Mouse (Mus musculus) small intestine, adult 2 months (tissue): ENCODE measurements around the gene Lck. TPM values are rescaled to one million over a fixed set of nuclear protein-coding genes. Genes with fewer than 3 reads are reported as not detected.
A peak's percentile ranks its signal among the peaks of the same experiment; 100 is the strongest.

Experiments
- H3K27ac ChIP-seq: fragments of 200-500 bp; 2 replicates; pipeline ENCODE4 v1.5.1; 2012; ENCODE audit warnings: low read depth, low read length, control low read depth, inconsistent platforms; ENCODE audit not compliant: insufficient read depth
- H3K27me3 ChIP-seq: fragments of 200-500 bp; 2 replicates; pipeline ENCODE4 v1.6.1; 2012; ENCODE audit warnings: mild to moderate bottlenecking, moderate library complexity, low read length, inconsistent platforms; ENCODE audit not compliant: control insufficient read depth, insufficient read depth
- H3K36me3 ChIP-seq: fragments of 200-500 bp; 2 replicates; pipeline ENCODE4 v1.6.1; 2012; ENCODE audit warnings: mild to moderate bottlenecking, low read length, control low read depth, inconsistent platforms; ENCODE audit not compliant: control insufficient read depth, insufficient read depth
- H3K4me1 ChIP-seq: fragments of 200-500 bp; 2 replicates; pipeline ENCODE4 v1.6.1; 2012; ENCODE audit warnings: low read length, inconsistent platforms, mixed read lengths; ENCODE audit not compliant: control insufficient read depth, insufficient read depth, insufficient read length
- H3K4me3 ChIP-seq: fragments of 200-500 bp; 2 replicates; pipeline ENCODE4 v1.5.1; 2012; ENCODE audit warnings: low read depth, mild to moderate bottlenecking, control low read depth, inconsistent platforms, low read length, moderate library complexity
- CTCF ChIP-seq: fragments of 200-500 bp; IDR thresholded peaks from 2 replicates; pipeline ENCODE4 v1.5.1; 2012; ENCODE audit warnings: low read depth, mild to moderate bottlenecking, control low read depth, inconsistent platforms, low read length, moderate library complexity, mixed read lengths; ENCODE audit not compliant: insufficient replicate concordance, insufficient read length; ENCODE audit errors: extremely low read depth
- POLR2A ChIP-seq: fragments of 200-500 bp; IDR thresholded peaks from 2 replicates; pipeline ENCODE4 v1.6.1; 2012; ENCODE audit warnings: low read depth, mild to moderate bottlenecking, control low read depth, inconsistent platforms, low read length, moderate library complexity
- WGBS: fragments of 180-500 bp; shearing (Covaris S2); methylation state at CpG from one replicate; pipeline ENCODE4 v1.1.7; 2018; 5-methylcytosine and 5-hydroxymethylcytosine counted together
- polyA plus RNA-seq: library from polyadenylated mRNA; depleted of rRNA; stranded (reverse); fragments of >200 nt; gene quantifications from 2 replicates; pipeline ENCODE4 v1.2.3, GENCODE M21; 2012; rRNA removed

Gene Lck
- 8.3 and 15.0 TPM in 2 replicates for polyA plus RNA-seq

DNA sequence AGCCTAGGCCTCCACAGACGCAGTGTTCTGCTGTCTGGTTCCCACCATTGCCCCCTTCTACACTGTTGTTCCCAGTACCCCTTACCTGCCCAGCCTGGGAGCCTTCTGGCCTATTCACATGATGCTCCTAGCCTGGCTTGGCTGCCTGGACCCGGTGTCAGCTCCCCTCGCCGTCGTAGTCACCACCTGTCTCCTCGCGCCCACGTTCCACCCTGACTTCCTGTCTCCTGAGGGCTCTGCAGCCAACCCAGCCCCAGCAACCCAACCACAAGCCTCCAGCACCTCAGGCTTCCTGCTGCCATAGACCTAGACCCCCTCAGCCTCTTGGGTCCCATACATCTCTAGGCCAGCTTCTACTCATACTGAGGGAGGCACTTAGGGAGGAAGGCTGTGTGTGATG, at the start of gene Lck:
Gene Lck, minus strand, starts transcription at position 212 of the 400 bp plus-strand sequence.
- Histone ChIP-seq H3K4me3 (peak within 1 kb of the TSS; percentile 56), H3K36me3 (no peaks in the 10 kb centered on the region), H3K27me3 (no peaks in the 10 kb centered on the region), H3K27ac (peak within 1 kb of the TSS; percentile 71), H3K4me1 (no peaks in the 10 kb centered on the region)
- WGBS = 84% methylated on average over 8 of the region's 8 CpGs
- TF ChIP-seq CTCF (no peak), POLR2A (no peak)

DNA sequence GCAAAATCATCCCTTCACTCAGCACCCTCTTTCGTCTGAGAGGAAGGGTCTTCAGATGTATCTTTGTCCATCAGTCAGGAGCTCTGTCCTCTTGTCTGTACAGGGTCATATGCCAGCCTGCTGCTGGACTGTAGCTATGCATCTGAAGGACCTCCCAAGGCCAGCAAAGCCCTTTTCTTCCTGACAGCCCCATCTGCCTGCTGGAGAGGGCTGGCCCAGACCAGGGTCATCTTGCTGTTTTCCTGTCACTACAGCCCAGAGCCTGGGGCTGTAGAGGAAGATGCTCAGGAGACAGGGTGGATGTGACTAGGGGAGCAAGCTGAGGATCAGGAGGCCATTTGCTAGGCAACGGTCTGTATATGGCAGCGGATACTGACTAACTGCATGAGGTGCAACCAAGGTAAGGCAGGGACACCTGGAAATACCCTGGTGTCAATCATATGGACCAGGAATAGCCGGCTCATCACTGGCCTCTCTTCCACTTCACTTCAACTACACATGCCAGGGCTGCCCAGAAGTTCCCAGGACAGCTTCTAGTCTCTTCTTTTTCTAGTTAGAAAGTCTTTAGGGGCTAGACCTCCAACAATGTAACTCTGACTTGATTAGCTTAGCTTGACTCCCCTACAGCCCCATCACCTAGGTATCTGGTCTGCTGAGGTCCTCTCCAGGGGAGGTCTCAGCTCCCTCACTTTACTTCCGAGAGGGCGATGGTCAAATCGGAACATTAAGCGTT, 49.5 kb upstream of the Lck start:
- peaks cover 14% of the 10 kb centered on the region for H3K4me1 ChIP-seq
- no peaks in the 10 kb centered on the region for H3K27me3 ChIP-seq
- TF ChIP-seq CTCF (no peak), POLR2A (no peak)
- H3K4me3 ChIP-seq = peak overlapping the region; percentile 71
- no peak overlapping the region for H3K27ac ChIP-seq
- WGBS = 26% methylated on average over 8 of the region's 8 CpGs
- peaks cover 6% of the 10 kb centered on the region for H3K36me3 ChIP-seq

DNA sequence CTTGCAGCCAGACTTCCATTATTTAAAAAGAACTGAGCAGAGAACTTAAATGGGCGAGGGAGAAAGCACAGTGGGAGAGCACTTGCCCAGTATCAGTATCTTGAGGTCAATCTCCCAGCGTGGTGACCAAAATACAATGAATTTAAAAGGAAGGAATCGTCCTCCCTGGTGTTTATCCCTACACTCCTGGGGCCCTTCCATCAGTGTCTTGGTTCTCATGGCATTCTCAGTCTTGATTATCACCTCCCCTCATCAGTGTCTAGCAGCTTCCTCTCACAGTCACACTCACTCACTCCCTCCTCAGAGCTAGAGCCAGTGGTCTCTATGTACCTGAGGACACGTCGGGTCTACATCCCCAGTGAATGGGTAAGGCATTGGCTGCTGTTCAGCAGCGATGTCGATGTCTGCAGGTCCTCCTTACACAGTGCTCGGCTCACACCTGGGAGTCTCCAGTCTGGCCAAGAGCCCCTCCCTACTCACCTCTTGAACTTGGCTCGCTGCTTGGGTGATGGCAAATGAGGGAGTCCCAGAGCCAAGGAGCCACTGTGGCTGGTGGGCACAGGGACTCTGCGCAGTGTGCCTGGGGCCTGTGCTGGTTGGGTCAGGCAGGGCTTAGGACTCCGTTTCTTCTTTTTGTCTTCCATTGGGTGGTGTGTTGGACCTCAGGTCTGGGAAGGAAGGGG, 48.8 kb upstream of the Lck start:
- TF ChIP-seq POLR2A (no peak), CTCF (no peak)
- Histone ChIP-seq H3K4me1 (peaks cover 14% of the 10 kb centered on the region), H3K36me3 (no peaks in the 10 kb centered on the region), H3K27ac (no peak overlapping the region), H3K4me3 (no peak overlapping the region; the same call in 1 of the 2 replicates), H3K27me3 (no peaks in the 10 kb centered on the region)
- 84% methylated on average over 11 of the region's 11 CpGs for WGBS

DNA sequence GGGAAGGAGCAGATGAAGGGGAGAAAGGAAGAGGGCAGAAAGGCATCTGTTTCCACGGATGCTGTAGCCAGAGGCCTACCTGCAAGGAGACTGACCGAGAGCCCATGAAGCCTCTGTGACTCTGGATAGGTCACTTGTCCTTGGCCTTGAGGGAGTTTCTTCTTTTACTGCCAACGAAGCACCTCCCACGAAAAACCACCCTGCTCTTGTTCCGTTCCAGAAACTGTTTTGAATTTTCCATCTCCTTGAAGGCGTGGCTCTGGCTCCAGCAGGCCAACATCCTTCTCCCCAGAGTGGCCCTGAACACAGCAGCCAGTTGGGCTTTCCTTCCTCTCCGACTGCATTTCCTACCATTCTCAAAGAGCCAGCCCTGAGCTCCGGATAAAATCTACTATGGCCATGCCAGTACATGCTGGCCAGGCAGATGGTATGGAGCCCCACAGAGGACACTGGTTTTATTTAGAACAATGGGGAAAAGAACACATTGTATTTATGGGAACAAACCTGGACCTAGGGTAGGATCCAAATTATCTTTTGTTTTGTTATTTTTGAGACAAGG, 47.9 kb upstream of the Lck start:
- Histone ChIP-seq H3K27ac (peak overlapping the region; percentile 19; the same call in 1 of the 2 replicates), H3K27me3 (no peaks in the 10 kb centered on the region), H3K4me3 (peak overlapping the region; percentile 25), H3K4me1 (peaks cover 14% of the 10 kb centered on the region), H3K36me3 (no peaks in the 10 kb centered on the region)
- 69% methylated on average over 8 of the region's 8 CpGs for WGBS
- TF ChIP-seq CTCF = no peak
- TF ChIP-seq POLR2A = no peak

DNA sequence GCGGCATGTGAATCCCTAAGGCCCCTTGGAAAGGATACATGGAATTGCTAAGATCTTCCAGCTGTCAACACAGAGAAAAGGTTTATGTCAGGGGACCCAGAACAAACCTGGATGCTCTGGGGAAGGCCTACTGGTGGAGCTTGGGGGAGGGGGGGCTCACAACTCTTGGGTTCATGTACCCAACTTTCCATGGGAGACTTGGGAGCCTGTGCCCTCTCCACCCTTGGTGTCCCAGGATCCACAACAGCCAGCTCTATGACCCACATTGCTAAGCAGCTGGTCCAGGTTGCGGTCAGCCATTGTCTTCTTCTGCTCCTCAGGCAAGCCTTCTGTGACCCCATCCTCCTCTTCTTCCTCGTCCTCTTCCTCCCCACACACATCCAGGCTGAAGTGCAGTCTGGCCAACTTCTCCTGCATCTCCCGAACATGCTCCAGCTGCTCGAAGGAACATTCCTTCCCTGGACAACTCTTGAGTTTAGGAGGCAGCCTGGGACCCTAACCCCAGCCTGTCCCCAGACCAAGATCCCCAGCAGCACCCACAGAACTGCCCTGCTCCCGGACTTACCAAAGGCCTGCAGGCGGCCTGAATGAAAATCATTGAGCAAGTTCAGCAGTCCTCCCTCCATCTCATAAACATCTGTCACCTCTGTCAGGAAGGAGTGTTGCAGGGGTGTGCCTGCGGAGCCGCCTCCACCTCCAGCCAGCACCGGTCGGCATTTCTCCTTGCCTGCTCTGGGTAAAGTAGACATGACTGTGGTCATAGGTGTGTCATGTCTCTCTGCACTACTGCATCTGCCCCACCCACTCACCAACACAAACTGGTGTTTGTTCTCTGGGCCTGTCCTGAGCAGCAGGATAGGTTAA, 47.2 kb upstream of the Lck start:
- Histone ChIP-seq H3K4me1 (peaks cover 14% of the 10 kb centered on the region), H3K27ac (peak overlapping the region; percentile 19), H3K4me3 (peak overlapping the region; percentile 25), H3K36me3 (no peaks in the 10 kb centered on the region), H3K27me3 (no peaks in the 10 kb centered on the region)
- TF ChIP-seq POLR2A (no peak), CTCF (no peak)
- WGBS = 90% methylated on average over 11 of the region's 11 CpGs

DNA sequence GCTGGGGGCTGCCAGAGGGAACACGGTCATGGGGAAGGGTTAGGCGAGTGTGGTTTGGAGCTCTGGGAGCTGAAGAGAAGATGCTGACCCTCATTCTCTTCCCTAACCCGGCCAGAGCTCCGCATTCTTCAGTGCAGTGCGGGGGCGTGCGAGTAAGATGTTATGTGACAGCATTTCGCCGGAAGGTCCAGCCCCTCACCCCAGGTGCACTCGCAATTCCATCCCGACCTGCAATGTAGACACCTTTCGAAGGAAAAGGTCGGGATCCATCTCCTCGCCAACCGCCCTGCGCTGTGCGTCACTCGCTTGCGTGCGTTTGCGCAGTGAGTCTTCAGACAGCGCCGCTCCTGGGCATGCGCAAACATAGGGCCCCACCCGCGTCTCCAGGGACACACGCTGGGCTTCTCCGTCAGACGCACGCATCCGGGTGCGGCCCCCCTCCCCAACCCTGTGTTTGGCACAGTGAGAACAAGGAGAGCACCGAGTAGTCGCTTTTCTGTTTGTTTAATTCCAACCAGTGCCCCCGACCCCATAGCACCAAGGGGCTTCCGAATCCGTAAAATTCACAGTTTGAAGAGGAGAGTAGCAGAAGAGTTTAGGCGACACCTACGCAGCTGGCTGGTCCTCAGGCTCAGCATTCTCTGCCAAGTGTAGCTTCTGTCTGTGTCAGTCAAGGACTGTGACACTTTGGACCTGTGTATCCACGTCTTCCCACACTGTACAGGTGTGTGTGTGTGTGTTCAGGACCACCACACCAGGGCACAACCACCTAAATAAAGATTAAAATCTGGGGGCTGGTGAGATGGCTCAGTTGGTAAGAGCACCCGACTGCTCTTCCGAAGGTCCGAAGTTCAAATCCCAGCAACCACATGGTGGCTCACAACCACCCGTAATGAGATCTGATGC, 45.6 kb upstream of the Lck start, which contains the start of gene Iqcc:
Gene Iqcc, minus strand, starts transcription at position 314 of the 906 bp plus-strand sequence.
- H3K27me3 ChIP-seq = no peaks in the 10 kb centered on the region
- TF ChIP-seq CTCF (no peak), POLR2A (peak; percentile 82)
- no peaks in the 10 kb centered on the region for H3K36me3 ChIP-seq
- H3K4me3 ChIP-seq = peak within 1 kb of the TSS; percentile 67
- 1% methylated on average over 44 of the region's 44 CpGs for WGBS
- H3K27ac ChIP-seq = peak within 1 kb of the TSS; percentile 77
- H3K4me1 ChIP-seq = peaks cover 8% of the 10 kb centered on the region
